Mouse (Mus musculus): ENCODE data around the gene Pop5.

The Pop5 gene

DNA sequence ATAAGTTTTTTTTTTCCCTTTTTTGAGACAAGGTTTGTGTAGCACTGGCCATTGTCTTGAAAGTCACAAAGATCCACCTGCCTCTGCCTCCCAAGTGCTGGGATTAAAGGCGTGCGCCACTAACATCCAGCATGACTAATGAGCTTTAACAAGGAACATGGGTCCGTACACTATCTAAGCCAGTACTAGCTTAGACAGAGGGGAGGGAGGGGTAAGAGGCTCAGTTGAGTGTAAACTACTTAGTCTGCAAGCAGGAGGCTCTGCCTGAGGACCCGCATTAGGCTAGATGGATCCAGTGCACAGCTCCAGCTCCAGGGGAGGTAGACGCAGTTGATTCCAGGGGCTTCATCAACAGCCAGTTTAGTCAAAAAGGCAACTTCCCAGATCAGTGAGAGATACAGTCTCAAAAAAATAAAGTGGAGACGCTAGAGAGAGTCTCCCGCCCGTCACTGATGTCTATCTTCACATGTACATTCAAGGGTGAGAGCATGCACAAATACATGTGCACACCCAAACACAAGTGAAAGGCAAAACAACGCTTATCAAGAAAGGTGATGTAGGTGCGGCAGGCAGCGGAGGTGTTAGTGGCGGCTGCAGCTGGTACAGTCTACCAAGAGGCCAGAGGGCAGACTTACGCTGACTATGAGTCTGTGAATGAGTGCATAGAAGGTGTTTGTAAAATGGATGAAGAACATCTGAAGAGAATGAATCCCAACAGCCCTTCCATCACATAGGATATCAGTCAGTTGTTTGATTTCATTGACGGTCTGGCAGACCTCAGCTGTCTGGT is 27.1 kb downstream of the Pop5 start:
- DNase-seq (ENCODE audit: low read depth, low spot score), result no peak

DNA sequence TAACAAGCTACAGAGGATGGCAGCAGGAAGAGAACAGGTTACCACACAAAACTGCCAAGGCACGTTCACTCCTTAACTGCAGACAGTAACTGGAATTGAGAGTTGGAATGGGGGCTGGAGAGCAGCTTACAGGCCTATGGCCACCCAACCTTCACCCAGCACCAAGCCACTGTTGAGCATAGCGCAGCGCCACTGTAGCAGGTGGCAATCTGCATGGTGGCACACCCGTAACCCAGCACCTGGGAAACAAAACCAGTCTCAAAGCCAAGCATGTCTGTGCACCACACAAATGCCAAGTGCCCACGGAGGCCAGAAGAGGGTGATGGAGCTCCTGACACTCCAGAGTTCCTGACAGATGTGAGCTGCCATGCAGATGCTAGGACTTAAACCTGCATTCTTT is 30.7 kb downstream of the Pop5 start:
- DNase-seq (ENCODE audit: low read depth, low spot score), result no peak

DNA sequence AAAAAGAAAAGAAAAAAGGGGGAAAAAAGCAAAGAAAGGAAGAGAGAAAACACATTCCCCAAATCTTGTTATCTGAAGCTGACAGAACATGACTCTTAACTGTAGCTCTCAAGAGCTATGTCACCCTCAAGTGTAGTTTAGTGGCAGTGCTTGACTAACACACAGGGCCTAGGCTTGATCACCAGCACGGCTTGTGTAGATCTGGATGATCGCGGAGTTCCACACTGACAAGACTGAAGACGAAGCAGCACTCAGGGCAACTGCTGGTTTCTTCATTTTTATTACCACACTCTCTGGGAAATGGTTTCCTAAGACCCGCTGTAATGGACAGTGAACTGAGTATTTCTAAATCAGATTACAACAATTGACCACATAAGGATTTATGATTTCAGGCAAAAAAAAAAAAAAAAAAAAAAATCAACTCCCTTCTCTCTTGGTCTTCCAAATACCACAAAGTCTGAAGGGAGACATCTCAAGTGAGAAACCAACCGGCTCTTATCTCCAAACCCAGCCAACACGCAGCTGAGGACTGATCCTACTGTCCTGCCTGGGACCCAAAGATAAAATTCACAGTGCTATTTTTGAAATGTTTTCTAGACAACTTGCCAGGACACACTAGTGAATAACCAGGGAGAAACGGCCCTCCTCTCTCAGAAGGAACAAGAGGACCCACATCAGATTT is 31.3 kb downstream of the Pop5 start:
- DNase-seq (ENCODE audit: low read depth, low spot score), result no peak

DNA sequence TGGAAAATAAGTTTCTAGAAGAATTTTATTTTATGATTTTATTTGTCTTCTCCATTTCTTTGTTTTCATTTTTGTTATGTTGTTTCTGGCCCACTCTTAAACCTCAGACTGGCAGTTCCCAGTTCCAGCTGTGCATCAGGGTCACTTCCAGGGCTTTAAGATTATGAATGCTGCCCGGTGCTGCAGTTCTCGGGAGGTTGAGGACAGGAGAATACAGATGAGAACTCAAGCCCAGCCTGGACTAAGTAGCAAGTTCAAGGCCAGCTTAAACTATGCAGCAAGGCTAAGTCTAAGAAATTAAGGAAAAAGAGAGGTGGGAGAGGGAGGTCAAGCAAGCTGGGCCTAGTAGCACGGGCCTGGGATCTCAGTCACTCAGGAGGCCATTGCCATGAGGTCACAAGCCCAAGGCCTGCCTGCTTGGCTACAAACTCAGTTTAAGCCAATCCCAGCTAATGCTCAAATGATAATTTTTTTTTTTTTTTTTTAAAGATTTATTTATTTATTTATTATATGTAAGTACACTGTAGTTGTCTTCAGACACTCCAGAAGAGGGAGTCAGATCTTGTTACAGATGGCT is 31.9 kb downstream of the Pop5 start:
- no peak for DNase-seq (ENCODE audit: low read depth, low spot score)

DNA sequence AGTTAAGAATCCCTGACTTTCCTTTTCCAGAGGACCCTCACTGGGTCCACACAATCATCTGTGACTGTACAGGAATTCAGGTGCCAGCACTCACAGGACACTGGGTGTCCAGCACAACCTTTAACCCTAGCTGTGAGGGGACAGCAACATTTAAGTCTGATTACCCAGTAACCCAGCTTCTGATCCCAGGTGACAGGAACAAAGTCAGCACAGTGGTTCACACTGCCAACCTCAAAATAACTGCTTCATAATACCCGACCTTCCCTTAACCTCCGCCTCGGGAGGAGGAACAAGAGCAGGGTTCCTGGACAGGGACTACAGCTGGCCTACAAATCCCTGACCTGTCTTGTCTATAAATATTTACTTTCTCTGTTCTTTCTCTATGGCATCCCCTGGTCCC is 32.6 kb downstream of the Pop5 start:
- no peak for DNase-seq (ENCODE audit: low read depth, low spot score)

DNA sequence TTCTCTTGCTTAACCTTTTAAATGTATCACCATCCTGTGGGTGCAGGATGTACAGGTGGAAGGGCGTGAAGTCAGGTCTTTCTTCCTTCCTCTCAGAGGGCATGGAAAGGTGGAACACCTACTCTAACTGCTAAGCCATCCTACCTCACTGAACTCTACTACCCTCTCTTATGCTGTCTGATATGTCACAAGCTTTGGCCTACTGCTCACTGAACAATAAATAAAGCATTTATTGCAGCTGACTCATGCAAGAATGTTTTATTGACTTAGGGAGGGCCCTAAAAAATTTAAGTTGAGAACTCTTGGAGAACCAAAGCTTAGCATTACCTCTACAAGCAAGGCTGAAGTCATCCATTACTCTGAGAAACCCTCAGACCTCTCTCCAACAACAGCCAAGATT is 34.3 kb downstream of the Pop5 start:
- no peak for DNase-seq (ENCODE audit: low read depth, low spot score)

DNA sequence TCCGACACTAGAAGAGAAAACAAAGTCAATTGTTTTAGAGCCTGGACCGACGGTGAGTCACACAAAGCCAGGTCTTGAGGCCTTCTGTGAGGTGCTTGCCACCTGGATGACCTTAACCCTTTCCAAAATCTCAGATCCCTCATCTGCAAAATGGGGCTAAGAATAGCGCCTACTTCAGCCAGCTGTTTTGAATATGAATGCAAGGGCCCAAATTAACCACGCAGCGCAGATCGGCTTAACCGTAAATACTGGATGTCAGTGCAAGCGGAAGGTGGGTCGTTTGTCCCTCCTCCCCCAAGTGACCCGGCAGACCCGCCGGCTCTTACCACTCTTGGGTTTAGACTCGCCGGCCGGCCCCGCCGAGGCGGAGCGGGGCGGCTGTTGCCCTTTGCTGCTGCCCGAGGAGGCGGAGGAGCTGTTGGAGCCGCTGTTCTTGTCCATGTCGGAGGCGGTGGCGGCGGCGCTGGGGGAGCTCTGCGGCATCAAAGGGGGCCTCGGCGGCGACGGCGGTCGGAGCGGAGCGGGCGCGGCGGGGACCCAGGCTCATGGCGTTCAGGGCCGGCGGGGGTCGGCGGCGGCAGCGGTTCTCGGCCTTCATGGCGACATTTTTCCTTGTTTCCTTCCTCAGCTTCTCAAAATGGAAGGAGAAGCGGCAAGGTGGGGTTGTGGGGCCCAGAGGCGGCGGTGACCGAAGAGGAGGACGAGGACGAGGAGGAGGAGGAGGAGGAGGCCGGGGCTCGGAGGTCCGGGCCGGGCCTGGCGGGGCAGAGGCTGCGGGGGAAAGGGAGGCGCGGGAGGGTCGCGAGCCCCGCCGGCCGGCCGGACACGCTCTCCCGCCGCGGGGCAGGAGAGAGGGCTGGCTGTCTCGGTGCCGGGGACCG is 36.5 kb downstream of the Pop5 start:
- no peak for DNase-seq (ENCODE audit: low read depth, low spot score)

DNA sequence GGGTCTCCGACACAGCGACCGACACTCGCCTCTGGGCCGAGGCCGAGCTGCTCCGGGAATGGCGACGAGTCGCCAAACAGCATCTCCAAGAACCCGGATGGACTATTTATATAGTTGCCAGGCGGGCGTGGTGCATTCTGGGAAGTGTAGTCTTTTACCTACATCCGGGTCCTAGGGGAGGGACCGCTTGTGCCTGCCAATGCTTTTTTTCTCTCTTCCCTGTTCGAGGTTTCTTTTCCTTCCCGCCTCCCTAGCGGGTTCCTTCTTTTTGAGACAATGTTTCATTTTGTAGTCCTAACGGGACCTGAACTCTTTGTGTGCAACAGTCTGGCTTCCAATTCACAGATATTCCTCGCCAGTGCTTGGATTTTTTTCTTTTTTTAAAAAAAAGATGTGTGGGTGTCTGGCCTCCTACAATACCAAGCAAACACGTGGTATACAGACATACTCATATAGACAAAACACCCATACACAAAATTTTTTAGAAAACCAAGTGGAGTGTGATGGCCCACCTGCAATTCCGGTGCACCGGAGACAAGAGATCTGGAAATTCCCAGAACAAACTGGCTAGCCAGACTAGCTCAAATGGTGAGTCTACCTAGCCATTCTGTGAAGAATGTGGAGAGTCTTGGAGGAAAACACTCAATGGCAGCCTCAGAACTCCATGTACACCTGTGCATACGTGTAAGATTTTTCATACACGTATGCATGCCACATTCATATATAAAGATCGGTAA is 37.3 kb downstream of the Pop5 start, which contains the start of gene Rnf10:
TSS of gene Rnf10 (minus strand) at position 87 of the 737 bp plus-strand sequence.
- peak; percentile 90 for DNase-seq (ENCODE audit: low read depth, low spot score)

DNA sequence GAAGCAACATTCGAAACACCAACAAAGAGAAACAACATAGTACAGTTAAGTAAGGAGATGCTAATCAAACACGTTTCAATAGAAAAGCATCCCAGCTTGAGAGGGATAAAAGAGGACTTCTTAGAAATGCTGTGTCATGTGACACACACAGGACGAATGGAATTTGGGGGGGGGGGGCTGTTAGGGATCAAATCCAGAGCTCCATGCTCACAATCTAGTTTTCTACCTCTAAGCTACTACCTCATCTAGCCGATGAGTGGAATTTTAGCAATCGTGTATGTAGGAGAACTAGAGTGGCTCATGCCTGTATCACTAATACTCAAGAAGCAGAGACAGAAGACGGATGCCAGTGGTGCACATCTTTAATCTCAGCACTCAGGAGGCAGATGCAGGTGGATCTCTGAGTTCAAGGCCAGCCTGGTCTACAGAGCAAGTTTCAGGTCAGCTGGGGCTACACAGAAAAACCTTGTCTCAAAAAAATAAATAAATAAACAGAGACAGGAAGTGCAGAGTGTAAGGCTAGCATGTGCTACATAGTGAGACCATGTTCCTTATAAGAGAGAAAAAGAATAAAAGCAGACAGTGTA is 38.0 kb downstream of the Pop5 start:
- no peak for DNase-seq (ENCODE audit: low read depth, low spot score)

DNA sequence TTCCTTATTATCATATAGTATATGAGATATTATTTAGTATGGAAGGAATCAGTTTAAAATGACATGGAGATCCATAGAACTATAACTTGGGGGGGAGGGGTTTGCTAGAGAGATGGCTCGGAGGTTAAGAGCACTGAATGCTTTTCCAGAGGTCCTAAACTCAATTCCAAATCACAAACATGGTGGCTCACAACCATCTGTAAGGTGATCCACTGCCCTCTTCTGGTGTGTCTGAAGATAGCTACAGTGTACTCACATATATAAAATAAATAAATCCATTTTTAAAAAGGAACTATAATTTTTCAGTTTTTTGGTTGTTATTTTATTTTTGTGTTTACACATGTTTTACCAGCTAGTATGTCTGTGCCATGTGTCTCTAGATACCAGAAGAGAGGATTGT is 38.7 kb downstream of the Pop5 start:
- DNase-seq (ENCODE audit: low read depth, low spot score), result no peak

DNA sequence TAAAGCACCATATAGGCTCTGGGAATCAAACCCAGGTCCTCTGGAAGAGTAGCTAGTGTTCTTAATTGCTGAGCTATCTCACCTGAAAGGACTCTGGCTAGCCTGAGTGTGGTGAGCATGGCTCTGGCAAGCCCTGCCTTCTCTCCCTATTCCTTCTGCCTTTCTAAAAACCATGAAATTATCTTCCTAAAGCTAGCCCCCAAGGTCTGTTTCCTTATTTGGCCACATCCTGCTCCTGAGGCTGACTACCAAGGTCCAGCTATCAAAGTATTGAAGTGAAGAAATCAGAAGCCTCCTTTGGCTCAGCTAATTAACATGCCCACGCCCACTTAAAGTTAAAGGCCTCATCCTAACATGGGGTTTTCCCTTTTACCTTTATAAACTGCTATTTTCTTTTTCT is 39.1 kb downstream of the Pop5 start:
- no peak for DNase-seq (ENCODE audit: low read depth, low spot score)

DNA sequence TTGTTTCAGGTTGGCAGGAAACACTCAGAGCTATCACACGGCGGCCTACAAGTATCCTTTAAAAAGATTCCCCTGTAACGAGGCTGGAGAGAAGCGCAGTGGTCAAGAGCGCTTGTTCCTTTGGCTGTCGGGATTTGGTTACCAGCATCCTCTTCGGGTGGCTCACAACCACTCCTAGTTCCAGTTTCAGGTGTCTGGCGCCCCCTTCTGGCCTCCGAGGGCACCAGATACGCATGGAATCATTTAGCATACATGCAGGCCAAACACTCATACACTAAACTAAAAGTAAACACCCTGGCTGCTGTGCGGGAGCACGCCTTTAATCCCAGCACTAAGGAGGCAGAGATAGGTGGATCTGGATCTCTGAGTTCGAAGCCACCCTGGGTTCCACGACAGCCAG is 40.4 kb downstream of the Pop5 start:
- DNase-seq (ENCODE audit: low read depth, low spot score), result no peak

DNA sequence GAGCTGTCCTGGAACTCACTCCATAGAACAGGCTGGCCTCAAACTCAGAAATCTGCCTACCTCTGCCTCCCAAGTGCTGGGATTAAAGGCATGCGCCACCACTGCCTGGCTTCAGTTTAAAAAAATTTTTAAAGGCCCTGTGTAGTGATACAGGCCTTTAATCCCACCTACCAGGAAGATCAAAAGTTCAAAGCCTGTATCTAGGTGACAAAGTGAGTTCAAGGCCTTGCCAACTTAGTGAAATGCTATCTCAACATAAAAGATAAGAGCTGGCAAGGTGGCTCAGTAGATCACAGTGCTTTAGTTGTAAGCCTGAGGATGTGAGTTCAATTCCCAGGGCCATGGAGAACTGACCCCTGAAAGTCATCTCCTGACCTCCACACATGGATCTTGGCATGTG is 42.4 kb downstream of the Pop5 start:
- DNase-seq (ENCODE audit: low read depth, low spot score), result no peak

DNA sequence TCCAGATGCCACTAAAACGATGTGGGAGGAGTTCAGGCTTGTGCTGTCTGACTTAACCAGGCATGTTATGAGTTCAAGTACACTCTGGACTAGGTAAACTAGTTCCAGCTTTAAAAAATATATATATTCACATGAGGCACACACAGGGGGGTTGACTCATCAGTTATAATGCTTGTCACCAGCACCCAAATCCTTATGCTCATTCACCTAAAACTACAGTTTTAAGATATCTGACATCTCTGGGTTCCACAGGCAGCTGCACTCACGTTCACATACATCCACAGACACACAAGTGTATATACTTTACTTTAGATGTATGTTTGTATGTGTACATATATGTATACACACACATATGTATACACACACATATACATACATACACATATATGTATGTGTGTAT is 43.1 kb downstream of the Pop5 start:
- DNase-seq (ENCODE audit: low read depth, low spot score), result no peak

DNA sequence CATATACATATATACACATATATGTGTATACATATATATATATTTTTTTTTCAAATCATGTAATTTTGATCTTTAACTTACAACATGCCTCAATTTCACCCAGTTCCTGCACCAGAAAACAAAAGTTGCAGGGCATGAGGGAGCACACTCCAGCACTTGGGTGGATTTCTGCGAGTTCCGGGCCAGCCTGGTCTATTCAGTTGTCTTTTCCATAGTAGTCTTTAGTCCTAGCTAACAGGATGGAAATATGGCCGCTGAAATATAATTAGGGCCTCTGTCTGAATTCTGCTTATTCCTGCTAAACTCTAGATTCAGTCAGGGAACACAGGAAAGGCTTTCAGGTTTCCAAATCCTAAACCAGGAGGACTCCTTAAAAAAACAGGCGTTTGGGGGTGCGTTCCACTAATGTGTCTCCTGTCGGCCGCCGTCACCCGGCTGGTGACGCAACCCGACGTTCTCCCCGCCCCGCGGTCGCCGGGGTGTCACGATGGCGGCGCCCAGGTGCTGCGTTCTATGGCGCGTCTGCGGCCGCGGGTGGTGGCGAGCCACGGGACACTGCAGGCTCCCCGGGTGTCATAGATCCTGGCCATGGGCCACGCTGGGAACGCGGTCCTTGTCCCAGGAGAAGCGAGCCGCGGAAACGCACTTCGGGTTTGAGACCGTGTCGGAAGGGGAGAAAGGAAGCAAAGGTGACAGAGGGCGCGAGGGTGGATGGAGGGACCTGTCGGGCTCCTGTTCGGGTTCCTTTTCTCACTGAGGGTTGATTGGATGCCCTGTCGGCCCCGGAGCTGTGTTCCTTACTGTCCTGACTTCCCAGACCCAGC is 43.8 kb downstream of the Pop5 start, which contains the start of gene Coq5:
TSS of gene Coq5 (plus strand) at position 441 of the 824 bp plus-strand sequence.
- DNase-seq (ENCODE audit: low read depth, low spot score), result peak; percentile 68

DNA sequence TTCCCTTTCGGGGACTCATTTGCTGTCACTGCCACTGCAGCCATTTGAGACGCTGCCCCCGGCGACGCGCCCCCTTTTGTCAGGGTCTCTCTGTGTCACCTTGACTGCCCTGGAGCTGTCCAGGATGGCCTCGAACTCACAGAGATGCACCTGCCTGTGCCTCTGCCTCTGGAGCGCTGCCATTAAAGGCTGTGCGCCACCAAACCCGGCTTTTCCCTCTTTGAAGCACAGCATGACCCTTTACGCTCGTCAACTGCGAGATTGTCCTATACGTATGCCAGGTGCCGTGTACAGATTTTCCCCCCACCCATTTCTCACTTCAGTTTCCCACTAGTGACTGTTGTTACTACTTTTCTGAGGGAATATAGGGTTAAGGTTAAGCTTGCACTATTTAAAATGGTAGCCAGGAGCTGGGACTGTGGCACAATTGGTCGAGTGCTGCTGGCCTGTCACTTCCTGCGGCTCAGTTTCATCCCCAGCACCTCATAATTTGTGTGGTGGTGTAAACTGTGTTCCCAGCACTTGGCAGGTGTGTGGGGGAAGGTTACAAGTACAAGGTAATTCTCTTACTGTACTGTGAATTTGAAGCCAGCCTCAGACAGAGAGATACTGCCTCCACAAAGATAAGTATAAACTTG is 44.5 kb downstream of the Pop5 start:
- no peak for DNase-seq (ENCODE audit: low read depth, low spot score)

DNA sequence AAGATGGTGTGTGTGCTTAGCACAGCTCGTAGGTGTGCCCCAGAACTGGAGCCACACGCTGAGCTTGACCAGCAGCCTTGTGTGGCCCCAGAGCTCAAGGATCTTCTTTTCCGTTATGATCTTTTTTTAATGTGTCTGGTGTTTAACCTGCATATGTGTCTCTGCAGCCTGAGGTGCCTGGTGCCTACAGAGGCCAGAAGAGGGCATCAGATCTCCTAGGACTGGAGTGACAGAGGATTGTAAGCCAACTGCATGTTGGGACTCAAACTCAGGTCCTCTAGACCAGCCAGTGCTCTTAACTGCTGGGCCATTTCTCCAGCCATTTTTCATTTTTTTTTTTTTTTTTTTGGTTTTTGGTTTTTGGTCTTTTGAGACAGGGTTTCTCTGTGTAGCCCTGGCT is 49.1 kb downstream of the Pop5 start:
- no peak for DNase-seq (ENCODE audit: low read depth, low spot score)

DNA sequence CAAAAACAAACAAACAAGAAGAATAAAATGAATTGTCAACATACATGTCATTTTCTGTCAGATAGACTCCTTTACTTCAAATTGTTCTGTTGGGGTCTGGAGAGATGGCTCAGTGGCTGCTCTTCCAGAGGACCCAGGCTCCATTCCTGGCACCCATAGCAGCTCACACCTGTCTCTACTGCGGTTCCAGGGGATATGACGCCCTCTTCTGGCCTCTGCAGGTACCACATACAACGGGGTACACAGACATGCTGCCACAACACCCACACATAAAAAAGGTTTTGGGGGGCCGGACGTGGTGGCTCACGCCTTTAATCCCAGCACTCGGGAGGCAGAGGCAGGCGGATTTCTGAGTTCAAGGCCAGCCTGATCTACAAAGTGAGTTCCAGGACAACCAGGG is 58.5 kb downstream of the Pop5 start:
- no peak for DNase-seq (ENCODE audit: low read depth, low spot score)

Measured in telencephalon, adult 2 months (tissue).